Mouse (Mus musculus) forebrain, embryonic 16.5 days (tissue): ENCODE measurements around the gene Ikzf5. TPM values are rescaled to one million over a fixed set of nuclear protein-coding genes. Genes with fewer than 3 reads are reported as not detected.
"Not testable (repeated sequence)": the region's sequence is repeated elsewhere in the genome, so short reads cannot be mapped to it uniquely, and the experiment has no call there.

Experiments used
- ATAC-seq: fragments of 200-750 bp; cut with Nextera tagmentation; 2 replicates; pipeline ENCODE4 v1.8.0; 2017; ENCODE audit warnings: mild to moderate bottlenecking, moderate library complexity
- H3K27ac ChIP-seq: fragments of 300-500 bp; sonication (generic); 2 replicates; pipeline ENCODE4 v1.5.1; 2014; ENCODE audit warnings: low read length, control low read depth
- H3K27me3 ChIP-seq: fragments of 300-500 bp; sonication (generic); replicated peaks from 2 replicates; pipeline ENCODE4 v1.6.1; 2014; ENCODE audit warnings: low read length; ENCODE audit not compliant: control insufficient read depth, insufficient read depth
- H3K36me3 ChIP-seq: fragments of 300-500 bp; sonication (generic); 2 replicates; pipeline ENCODE4 v1.6.1; 2014; ENCODE audit not compliant: control insufficient read depth, insufficient read depth
- H3K4me1 ChIP-seq: fragments of 300-500 bp; sonication (generic); replicated peaks from 2 replicates; pipeline ENCODE4 v1.6.1; 2014; ENCODE audit warnings: low read length; ENCODE audit not compliant: control insufficient read depth, insufficient read depth
- H3K4me2 ChIP-seq: fragments of 300-500 bp; sonication (generic); 2 replicates; pipeline ENCODE4 v1.6.1; 2014; ENCODE audit warnings: mild to moderate bottlenecking, low read length, control low read depth
- H3K4me3 ChIP-seq: fragments of 300-500 bp; sonication (generic); replicated peaks from 2 replicates; pipeline ENCODE4 v1.5.1; 2014; ENCODE audit warnings: mild to moderate bottlenecking, low read length, control low read depth
- H3K9ac ChIP-seq: fragments of 300-500 bp; sonication (generic); replicated peaks from 2 replicates; pipeline ENCODE4 v1.6.1; 2014; ENCODE audit warnings: low read depth, low read length, control low read depth
- H3K9me3 ChIP-seq: fragments of 300-500 bp; sonication (generic); 2 replicates; pipeline ENCODE4 v1.6.1; 2016; ENCODE audit warnings: low read length; ENCODE audit not compliant: control insufficient read depth
- WGBS: fragments of 180-500 bp; shearing (Covaris S2); extraction: QIAGEN DNeasy Blood & Tissue Kit; methylation state at CpG from one replicate; pipeline ENCODE4 v1.1.7; 2014; 5-methylcytosine and 5-hydroxymethylcytosine counted together
- polyA plus RNA-seq: library from polyadenylated mRNA; unstranded; fragments of >200 nt; fragmentation: Nextera tagmentation; extraction: Ambion mirVana; gene quantifications from 2 replicates; pipeline ENCODE4 v1.2.1, GENCODE M21; 2015

Gene Ikzf5
- polyA plus RNA-seq, 1 experiment from 2014 or later: 15.2 TPM

DNA sequence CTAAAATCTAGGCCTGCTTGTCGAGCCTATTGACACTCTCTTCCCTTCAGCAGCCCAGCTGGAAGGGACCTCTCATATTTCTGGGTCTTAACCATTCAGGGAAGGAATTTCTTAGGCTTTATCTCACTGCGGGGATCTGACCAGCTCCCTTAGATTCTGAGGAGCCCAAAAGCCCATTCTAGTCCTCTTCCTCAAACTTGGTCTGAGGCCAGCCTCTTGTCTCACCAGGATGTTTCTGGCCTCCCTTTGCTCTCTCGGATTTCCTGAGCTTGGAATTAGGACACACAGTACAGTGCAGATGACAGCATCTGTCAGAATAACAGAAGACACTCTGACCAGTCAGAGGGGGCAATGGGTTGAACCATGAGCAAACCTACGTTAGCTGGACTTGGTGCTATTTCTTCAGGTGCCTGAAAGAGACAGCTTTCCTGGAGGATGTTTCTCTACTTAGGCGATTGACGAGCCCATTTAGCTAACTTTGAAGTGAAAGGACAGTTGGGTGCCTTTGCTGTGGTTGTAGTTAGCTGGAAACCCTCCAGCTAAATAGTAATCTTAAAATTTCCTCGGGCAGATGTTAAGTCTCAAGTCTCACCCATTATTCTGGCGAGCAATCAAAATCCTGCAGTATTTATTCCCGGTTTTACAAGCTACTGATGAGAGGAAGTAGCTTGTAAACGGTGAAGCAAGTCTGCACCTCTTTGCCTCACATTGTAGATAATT, 1.1 kb upstream of the Ikzf5 start:
- Histone ChIP-seq H3K4me1 (peaks cover 24% of the 10 kb centered on the region), H3K4me3 (peak overlapping the region; percentile 92), H3K4me2 (peak overlapping the region; percentile 68), H3K27me3 (no peaks in the 10 kb centered on the region), H3K9ac (peak overlapping the region; percentile 36), H3K36me3 (no peaks in the 10 kb centered on the region), H3K27ac (no peak overlapping the region), H3K9me3 (no peaks in the 10 kb centered on the region)
- no peak for ATAC-seq
- 57% methylated on average over 10 of the region's 10 CpGs for WGBS

DNA sequence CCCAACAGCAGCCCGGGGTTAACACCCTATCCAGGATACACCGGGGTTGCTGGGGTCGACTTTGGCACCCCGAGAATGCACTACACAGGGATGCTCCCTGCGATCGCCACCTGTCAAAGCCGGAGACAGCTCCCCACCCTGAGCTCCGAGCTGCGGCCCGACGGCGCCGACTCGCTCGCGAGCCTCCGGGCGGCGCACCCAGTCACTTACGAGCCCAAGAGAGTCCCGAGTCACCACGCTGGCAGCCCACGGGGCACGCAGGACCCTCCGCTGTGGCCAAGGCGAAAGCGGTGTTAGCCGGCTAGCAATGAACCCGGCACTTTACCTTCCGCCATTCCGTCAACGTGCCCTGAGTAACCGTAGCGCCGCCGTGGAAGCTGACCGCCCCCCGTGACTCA, 334 bp downstream of the Ikzf5 start:
- ATAC-seq: peak; percentile 58
- Histone ChIP-seq H3K9ac (peak overlapping the region; percentile 98), H3K4me1 (peaks cover 24% of the 10 kb centered on the region), H3K27ac (peak overlapping the region; percentile 72), H3K4me3 (peak overlapping the region; percentile 92), H3K27me3 (no peaks in the 10 kb centered on the region), H3K4me2 (peak overlapping the region; percentile 74), H3K36me3 (no peaks in the 10 kb centered on the region), H3K9me3 (no peaks in the 10 kb centered on the region)
- 0% methylated on average over 37 of the region's 38 CpGs for WGBS

DNA sequence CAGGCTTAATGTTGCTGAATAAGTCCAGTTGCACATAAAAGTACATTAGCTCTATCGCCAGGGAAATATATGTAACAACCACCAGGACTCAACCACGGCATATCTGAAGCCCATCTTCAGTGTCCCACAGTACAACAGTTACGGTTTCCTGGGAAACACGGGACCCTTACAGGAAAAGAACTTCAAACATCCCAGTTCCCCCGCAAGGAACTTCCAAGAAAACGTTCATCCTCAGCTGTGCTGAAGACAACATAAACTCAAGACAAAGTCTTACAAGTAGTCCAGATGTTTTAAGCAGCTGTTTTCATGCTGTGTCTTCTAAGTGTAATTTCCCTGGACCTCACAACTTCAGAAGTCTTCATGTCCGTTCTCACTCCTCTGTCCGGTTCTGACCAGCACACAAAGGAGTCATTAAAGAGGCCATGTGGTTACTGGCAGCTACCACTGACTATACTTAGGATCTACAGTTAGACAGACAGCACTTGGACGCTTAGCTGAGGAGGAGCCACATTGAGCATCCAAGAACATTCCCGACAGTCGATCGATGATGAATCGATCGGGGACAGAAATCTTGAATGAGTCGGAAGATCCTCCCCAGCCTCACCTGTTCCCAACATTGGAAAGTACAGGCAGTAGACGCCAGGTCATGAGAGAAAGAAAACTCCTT, 867 bp downstream of the Ikzf5 start:
- no peak for ATAC-seq
- H3K27me3 ChIP-seq: no peaks in the 10 kb centered on the region
- no peaks in the 10 kb centered on the region for H3K9me3 ChIP-seq
- H3K27ac ChIP-seq: no peak overlapping the region; the same call in 1 of the 2 replicates
- H3K9ac ChIP-seq: peak overlapping the region; percentile 98
- peak overlapping the region; percentile 92 for H3K4me3 ChIP-seq
- no peaks in the 10 kb centered on the region for H3K36me3 ChIP-seq
- WGBS: 7% methylated on average over 16 of the region's 16 CpGs
- peaks cover 24% of the 10 kb centered on the region for H3K4me1 ChIP-seq
- peak overlapping the region; percentile 74 for H3K4me2 ChIP-seq

DNA sequence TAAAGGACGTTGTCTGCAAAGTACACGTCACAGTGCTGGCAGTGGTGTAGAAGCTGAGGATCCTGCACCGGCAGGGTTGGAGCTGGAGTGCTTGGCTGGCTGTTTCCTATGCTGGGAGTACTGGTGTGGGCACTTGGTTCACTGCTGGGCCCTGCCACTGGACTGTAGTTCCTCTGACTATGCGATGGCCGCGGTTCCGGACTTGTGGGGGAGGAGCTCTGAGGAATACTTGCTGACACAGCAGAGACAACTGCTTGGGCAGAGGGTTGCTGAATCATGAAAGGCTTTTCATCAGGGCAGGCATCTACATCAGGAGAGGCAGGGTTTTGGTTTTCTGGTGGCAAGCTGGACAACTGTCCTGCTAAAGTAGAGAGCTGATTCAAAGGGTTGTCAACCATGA, 18.6 kb downstream of the Ikzf5 start:
- H3K36me3 ChIP-seq: peaks cover 16% of the 10 kb centered on the region
- not testable (repeated sequence) for H3K4me3 ChIP-seq, H3K4me1 ChIP-seq, ATAC-seq, H3K4me2 ChIP-seq, H3K9me3 ChIP-seq, H3K27me3 ChIP-seq, H3K9ac ChIP-seq, H3K27ac ChIP-seq
- WGBS: 90% methylated on average over 6 of the region's 7 CpGs

DNA sequence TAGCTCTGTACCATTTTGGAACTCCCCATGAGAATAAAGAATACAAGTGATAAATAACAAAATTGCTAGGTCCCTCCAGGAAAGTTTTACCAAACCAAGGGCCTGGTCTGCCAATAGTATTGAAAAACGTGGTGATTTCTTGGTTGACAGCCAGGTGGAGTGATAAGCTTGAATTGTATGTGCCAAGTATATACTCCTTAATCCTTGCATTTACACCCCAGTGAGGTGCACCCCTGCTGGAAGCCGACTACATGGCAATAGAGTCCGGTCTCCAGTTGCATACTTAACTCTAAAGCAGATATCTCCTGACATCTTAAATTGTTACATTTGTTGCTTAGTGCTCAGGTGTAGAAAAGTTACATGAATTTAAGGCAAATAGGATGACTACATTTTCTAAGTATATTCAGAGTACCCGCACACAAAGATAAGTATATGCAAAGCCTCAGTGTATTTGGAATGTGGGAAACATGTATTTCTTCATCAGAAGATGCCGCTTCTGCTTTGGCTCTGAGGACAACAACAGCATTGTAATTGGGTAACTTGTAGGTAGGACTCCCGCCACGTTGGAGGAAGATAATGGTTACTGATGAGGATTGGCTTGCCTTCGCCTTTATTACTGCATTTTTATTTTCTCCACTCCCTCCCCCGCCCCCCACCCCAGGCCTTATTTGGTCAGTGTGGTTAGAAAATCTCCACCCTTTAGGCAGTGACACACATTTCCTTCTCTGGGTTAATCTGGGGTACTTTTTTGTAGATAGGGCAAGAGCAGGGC, 38.3 kb downstream of the Ikzf5 start:
- no peaks in the 10 kb centered on the region for H3K9me3 ChIP-seq
- no peak for ATAC-seq
- no peaks in the 10 kb centered on the region for H3K27me3 ChIP-seq
- H3K4me1 ChIP-seq: peaks cover 6% of the 10 kb centered on the region; the same call in 1 of the 2 replicates
- no peak overlapping the region for H3K9ac ChIP-seq
- H3K27ac ChIP-seq: no peak overlapping the region
- H3K4me3 ChIP-seq: peak overlapping the region; percentile 91
- peak overlapping the region; percentile 92 for H3K4me2 ChIP-seq
- 75% methylated on average over 9 of the region's 9 CpGs for WGBS
- H3K36me3 ChIP-seq: no peaks in the 10 kb centered on the region

DNA sequence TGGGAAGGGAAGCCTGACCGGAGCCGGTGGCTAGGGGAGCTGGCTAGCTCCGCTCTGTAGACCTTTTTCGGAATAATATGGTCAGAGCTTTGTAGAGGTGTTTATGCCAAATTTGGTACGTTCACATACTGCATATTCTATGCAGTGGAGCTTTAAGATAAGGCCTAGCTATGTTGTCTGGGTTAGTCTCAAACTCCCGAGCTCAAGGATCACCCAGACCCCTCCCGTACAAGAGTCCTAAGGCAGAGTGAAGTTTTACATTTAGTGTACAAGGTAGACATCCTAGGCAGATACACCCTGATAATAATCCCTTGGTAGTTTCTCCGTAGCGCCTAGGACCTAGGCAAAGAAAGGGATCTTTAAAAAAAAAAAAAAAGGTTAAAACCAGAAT, 38.9 kb downstream of the Ikzf5 start:
- Histone ChIP-seq H3K36me3 (no peaks in the 10 kb centered on the region), H3K27me3 (no peaks in the 10 kb centered on the region), H3K4me1 (peaks cover 6% of the 10 kb centered on the region; the same call in 1 of the 2 replicates), H3K9me3 (no peaks in the 10 kb centered on the region), H3K4me2 (peak overlapping the region; percentile 92), H3K27ac (peak overlapping the region; percentile 80), H3K4me3 (peak overlapping the region; percentile 91), H3K9ac (peak overlapping the region; percentile 98)
- ATAC-seq: no peak; the same call in 1 of the 2 replicates
- WGBS: 5% methylated on average over 9 of the region's 9 CpGs

DNA sequence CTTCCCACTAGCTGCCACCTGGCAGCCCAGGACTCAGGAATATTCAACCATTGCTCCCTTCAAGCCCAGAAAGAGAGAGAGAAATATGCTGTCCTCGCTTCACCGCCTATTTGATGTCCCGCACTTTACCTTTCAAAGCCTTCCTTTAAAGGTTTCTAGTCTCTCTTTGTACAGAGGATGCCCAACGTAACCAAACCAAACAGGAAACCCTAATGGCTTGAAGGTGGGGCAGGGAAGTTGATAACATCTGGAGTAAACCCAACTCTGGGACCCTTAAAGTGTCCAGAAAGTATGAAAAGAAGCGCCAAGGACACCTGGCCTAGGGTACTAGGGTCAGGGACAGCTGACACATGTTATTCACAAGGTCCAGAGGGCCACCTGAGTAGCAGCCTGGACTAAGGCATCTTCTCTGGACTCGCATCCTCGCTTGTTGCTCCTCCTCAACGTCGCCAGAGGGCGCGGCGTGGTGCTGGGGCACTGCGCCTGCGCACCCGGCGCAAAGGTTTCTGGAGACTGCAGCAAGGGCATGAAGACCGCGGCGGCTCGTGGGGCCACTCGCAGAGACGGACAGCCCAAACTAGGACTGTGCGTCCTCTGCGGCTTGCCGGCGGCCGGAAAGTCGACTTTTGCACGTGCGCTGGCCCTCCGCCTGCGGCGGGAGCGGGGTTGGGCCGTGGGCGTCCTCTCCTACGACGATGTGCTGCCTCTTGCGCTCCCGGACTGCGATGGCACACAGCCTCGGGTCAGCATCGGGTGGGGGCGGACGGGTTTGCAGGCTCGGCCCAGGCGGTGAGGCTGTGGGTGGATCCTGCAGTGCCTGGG, 39.5 kb downstream of the Ikzf5 start, which contains the start of gene Pstk:
Gene Pstk (plus strand): TSS at position 494 of the 822 bp plus-strand sequence.
- peak within 1 kb of the TSS; percentile 80 for H3K27ac ChIP-seq
- peaks cover 6% of the 10 kb centered on the region; the same call in 1 of the 2 replicates for H3K4me1 ChIP-seq
- ATAC-seq: peak; percentile 95
- H3K36me3 ChIP-seq: no peaks in the 10 kb centered on the region
- no peaks in the 10 kb centered on the region for H3K9me3 ChIP-seq
- H3K9ac ChIP-seq: peak within 1 kb of the TSS; percentile 98
- H3K4me2 ChIP-seq: peak within 1 kb of the TSS; percentile 92
- peak within 1 kb of the TSS; percentile 91 for H3K4me3 ChIP-seq
- WGBS: 6% methylated on average over 47 of the region's 47 CpGs
- no peaks in the 10 kb centered on the region for H3K27me3 ChIP-seq

DNA sequence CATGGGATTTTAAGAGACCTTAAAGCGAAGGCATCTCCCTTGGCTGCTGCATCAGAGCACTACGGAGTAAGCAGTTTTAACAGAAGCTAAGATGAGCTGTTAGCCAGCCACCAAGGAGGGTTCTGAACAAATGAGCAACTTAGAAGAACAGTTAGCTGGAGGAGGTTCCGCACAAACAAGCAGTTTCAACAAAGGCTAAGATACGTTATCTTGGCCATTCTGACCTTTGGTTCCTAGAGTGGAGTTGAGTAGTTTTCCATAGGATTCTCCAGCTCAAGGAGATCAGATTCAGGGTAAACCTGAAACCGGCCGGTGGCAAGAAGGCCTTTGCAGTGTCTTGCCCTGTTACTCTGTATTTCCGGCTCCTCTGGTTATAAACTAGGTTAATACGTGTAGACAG, 46.2 kb downstream of the Ikzf5 start:
- no peak overlapping the region for H3K27ac ChIP-seq
- WGBS: 95% methylated on average over 8 of the region's 8 CpGs
- no peaks in the 10 kb centered on the region for H3K36me3 ChIP-seq
- no peak for ATAC-seq
- no peak overlapping the region for H3K9ac ChIP-seq
- no peaks in the 10 kb centered on the region for H3K27me3 ChIP-seq
- H3K4me2 ChIP-seq: no peak overlapping the region
- no peaks in the 10 kb centered on the region for H3K9me3 ChIP-seq
- peaks cover 15% of the 10 kb centered on the region for H3K4me1 ChIP-seq
- no peak overlapping the region for H3K4me3 ChIP-seq
